Mouse (Mus musculus) stomach, postnatal 0 days (tissue): ENCODE measurements around the gene Gm15737.

ENCODE experiments used
- CTCF ChIP-seq: IDR thresholded peaks from 2 replicates; pipeline ENCODE4 v1.5.1; 2016; ENCODE audit warnings: antibody characterized with exemption, low read depth, mild to moderate bottlenecking, moderate library complexity
- EP300 ChIP-seq: optimal IDR thresholded peaks from 2 replicates; pipeline ENCODE3; 2016; ENCODE audit warnings: antibody characterized with exemption

DNA sequence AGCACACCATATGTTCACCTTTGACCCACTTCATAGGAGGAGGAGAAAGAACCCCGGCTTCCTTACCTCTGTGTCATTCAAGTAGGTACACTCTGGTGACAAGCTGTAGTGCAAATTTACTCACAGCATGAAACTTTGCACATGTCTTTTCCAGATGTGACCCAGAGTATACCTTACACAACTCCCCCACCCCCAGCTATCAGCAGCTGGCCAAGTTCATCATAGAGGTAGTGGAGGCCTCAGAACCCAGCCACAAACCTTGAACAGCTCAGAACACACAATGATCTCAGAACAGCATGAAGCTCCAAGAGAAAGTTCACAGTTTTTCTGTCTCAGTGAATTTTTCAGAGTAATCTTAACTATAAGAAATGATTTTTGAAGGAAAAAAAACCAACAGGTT is 22.4 kb downstream of the Gm15737 start:
- TF ChIP-seq CTCF (no peak), EP300 (no peak)
